Mouse (Mus musculus): ENCODE data around the gene Fth1. TPM values are rescaled to one million over a fixed set of nuclear protein-coding genes. Genes with fewer than 3 reads are reported as not detected.

Fth1 gene
- polyA plus RNA-seq, 1 experiment from 2014 or later = 1,303 TPM

Other genes starting within 250 kb of the Fth1 start
- gene Scgb2a2, start 133.0 kb upstream of the Fth1 start, polyA plus RNA-seq (2014; fragmentation: Nextera tagmentation; extraction: Ambion mirVana) = not detected in 2 replicates
- gene Incenp, start 81.0 kb upstream of the Fth1 start, polyA plus RNA-seq (2014; fragmentation: Nextera tagmentation; extraction: Ambion mirVana) = 92.2 and 101 TPM in 2 replicates
- 1.7 and 1.9 TPM in 2 replicates for gene Best1, start 21.0 kb downstream of the Fth1 start, polyA plus RNA-seq (2014; fragmentation: Nextera tagmentation; extraction: Ambion mirVana)
- gene Rab3il1, start 21.1 kb downstream of the Fth1 start, polyA plus RNA-seq (2014; fragmentation: Nextera tagmentation; extraction: Ambion mirVana) = 53.8 and 56.4 TPM in 2 replicates
- 3.7 TPM in 2 replicates for gene Fads3, start 61.0 kb downstream of the Fth1 start, polyA plus RNA-seq (2014; fragmentation: Nextera tagmentation; extraction: Ambion mirVana)
- gene Fads2, start 121.1 kb downstream of the Fth1 start, polyA plus RNA-seq (2014; fragmentation: Nextera tagmentation; extraction: Ambion mirVana) = 57.0 and 58.8 TPM in 2 replicates
- 125 and 130 TPM in 2 replicates for gene Fads1, start 202.3 kb downstream of the Fth1 start, polyA plus RNA-seq (2014; fragmentation: Nextera tagmentation; extraction: Ambion mirVana)
- gene Tmem258, start 223.4 kb downstream of the Fth1 start, polyA plus RNA-seq (2014; fragmentation: Nextera tagmentation; extraction: Ambion mirVana) = 344 and 377 TPM in 2 replicates
- 130 and 134 TPM in 2 replicates for gene Fen1, start 223.6 kb downstream of the Fth1 start, polyA plus RNA-seq (2014; fragmentation: Nextera tagmentation; extraction: Ambion mirVana)

All from embryonic facial prominence, embryonic 11.5 days (tissue).